ENCODE assay signal across 25 mouse cellular contexts in the genomic region with DNA sequence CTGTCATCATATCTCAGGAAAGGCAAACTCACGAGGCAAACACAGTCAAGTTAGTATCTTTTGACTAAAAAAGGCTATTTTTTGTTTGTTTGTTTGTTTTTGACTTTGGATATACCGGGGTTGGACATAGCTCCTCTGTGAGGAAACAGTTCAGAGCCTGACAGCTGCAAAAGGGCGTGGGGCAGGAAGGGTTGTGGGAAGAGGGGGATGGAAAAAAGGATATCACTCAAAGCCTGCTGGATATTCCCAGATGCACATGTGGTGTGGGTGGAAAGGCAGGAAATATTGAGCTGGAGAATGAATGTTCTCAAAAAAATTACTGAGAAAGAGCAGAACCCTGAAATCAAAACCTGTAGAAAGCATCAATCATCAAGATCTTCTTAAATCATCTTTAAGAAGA.
A peak's percentile ranks its signal among the peaks of the same experiment; 100 is the strongest.
DNase-seq lines count a peak whose midpoint lies in the region; ATAC-seq lines count a peak whose summit lies in the region.
"Had no signal": no experiment of that assay in that cellular context is flagged by ENCODE, and none has a peak within 500 bp of the region (broad histone marks: within the 10 kb centered on the region; RNA-seq: fewer than 3 reads in every experiment).

No protein-coding gene starts in this region.

- H3K4me1 ChIP-seq in heart, embryonic 11.5 days (ENCODE audit: control insufficient read depth, insufficient read depth, low read length) = no peaks in the 10 kb centered on the region
- no peaks in the 10 kb centered on the region for H3K4me1 ChIP-seq in hindbrain, embryonic 11.5 days (replicated peaks; ENCODE audit: control insufficient read depth, insufficient read depth, low read length)
- H3K4me1 ChIP-seq: embryonic facial prominence, embryonic 15.5 days; forebrain, embryonic 13.5 days; hindbrain, embryonic 13.5 days; lung, embryonic 15.5 days; megakaryocyte, embryonic 14.5 days; midbrain, embryonic 12.5 days; stomach, embryonic 15.5 days had no signal

- H3K4me2 ChIP-seq in heart, embryonic 11.5 days = no peak overlapping the region
- H3K4me2 ChIP-seq in hindbrain, embryonic 11.5 days (replicated peaks; ENCODE audit: low read depth, low read length) = no peak overlapping the region
- H3K4me2 ChIP-seq: embryonic facial prominence, embryonic 15.5 days; forebrain, embryonic 13.5 days; hindbrain, embryonic 13.5 days; lung, embryonic 15.5 days; midbrain, embryonic 12.5 days; stomach, embryonic 15.5 days had no signal

- H3K27ac ChIP-seq in heart, embryonic 11.5 days (ENCODE audit: low read depth, low read length) = no peak overlapping the region
- H3K27ac ChIP-seq in hindbrain, embryonic 11.5 days (ENCODE audit: low read depth, low read length) = no peak overlapping the region
- H3K27ac ChIP-seq: embryonic facial prominence, embryonic 15.5 days; forebrain, embryonic 13.5 days; hindbrain, embryonic 13.5 days; kidney, postnatal 0 days; liver, embryonic 14.5 days; lung, embryonic 15.5 days; midbrain, embryonic 12.5 days; stomach, embryonic 15.5 days had no signal

- no peaks in the 10 kb centered on the region for H3K27me3 ChIP-seq in heart, embryonic 11.5 days (ENCODE audit: control insufficient read depth, insufficient read depth, low read length)
- H3K27me3 ChIP-seq in hindbrain, embryonic 11.5 days (ENCODE audit: control insufficient read depth, insufficient read depth, low read length) = no peaks in the 10 kb centered on the region
- H3K27me3 ChIP-seq: embryonic facial prominence, embryonic 15.5 days; forebrain, embryonic 13.5 days; hindbrain, embryonic 13.5 days; lung, embryonic 15.5 days; megakaryocyte, embryonic 14.5 days; midbrain, embryonic 12.5 days; stomach, embryonic 15.5 days had no signal

- DNase-seq in heart, adult 18-20 months = peak; percentile 32 to 58
- peak; percentile 8 for DNase-seq in brain, adult 2 months (ENCODE audit: low read depth, low spot score)
- DNase-seq in gastrocnemius, postnatal 14 days = peak; percentile 41
- DNase-seq in heart, postnatal 14 days = peak; percentile 16 to 18
- DNase-seq in hindbrain, embryonic 11.5 days (ENCODE audit: low spot score) = no peak
- DNase-seq in layer of hippocampus, postnatal 14 days (ENCODE audit: low spot score in 2 of 2) = no peak
- no peak for DNase-seq in retina, postnatal 1 day
- DNase-seq: adrenal gland, postnatal 25 days; B cell, adult 2 months; cerebellum, adult 18-20 months; cerebellum, postnatal 10 days; layer of hippocampus, adult 9-11 months; liver; right cerebral cortex, postnatal 14 days had no signal

- WGBS in heart, embryonic 11.5 days (ENCODE audit: insufficient replicate concordance) = 56% methylated on average over 3 of the region's 3 CpGs
- 56% methylated on average over 3 of the region's 3 CpGs for WGBS in hindbrain, embryonic 11.5 days

- H3K4me3 ChIP-seq in heart, embryonic 11.5 days (ENCODE audit: low read depth, low read length) = no peak overlapping the region
- H3K4me3 ChIP-seq in hindbrain, embryonic 11.5 days (ENCODE audit: low read depth, low read length) = no peak overlapping the region
- H3K4me3 ChIP-seq: embryonic facial prominence, embryonic 15.5 days; forebrain, embryonic 13.5 days; hindbrain, embryonic 13.5 days; lung, embryonic 15.5 days; megakaryocyte, embryonic 14.5 days; midbrain, embryonic 12.5 days; stomach, embryonic 15.5 days had no signal

- intact Hi-C loops in gastrocnemius, postnatal 14 days (cut with DNase I; ENCODE audit: low total_unique reads) = no loop called here
- intact Hi-C loops in heart, postnatal 14 days (cut with DNase I) = no loop called here

- H3K9ac ChIP-seq in heart, embryonic 11.5 days (ENCODE audit: low read depth, low read length) = no peak overlapping the region
- no peak overlapping the region for H3K9ac ChIP-seq in hindbrain, embryonic 11.5 days (ENCODE audit: low read depth, low read length)
- H3K9ac ChIP-seq: embryonic facial prominence, embryonic 15.5 days; forebrain, embryonic 13.5 days; hindbrain, embryonic 13.5 days; liver, embryonic 14.5 days; lung, embryonic 15.5 days; midbrain, embryonic 12.5 days; stomach, embryonic 15.5 days had no signal

- H3K9me3 ChIP-seq in heart, embryonic 11.5 days (replicated peaks; ENCODE audit: control insufficient read depth, low read length) = no peaks in the 10 kb centered on the region
- H3K9me3 ChIP-seq in hindbrain, embryonic 11.5 days (ENCODE audit: control insufficient read depth, low read length) = no peaks in the 10 kb centered on the region
- H3K9me3 ChIP-seq: embryonic facial prominence, embryonic 15.5 days; forebrain, embryonic 13.5 days; hindbrain, embryonic 13.5 days; lung, embryonic 15.5 days; megakaryocyte, embryonic 14.5 days; midbrain, embryonic 12.5 days; stomach, embryonic 15.5 days had no signal

- ATAC-seq in heart, embryonic 11.5 days (replicated peaks; ENCODE audit: insufficient number of reproducible peaks, low FRiP score, low TSS enrichment) = no peak
- ATAC-seq in hindbrain, embryonic 11.5 days (ENCODE audit: low FRiP score) = no peak
- ATAC-seq: forebrain, embryonic 13.5 days; intestine, postnatal 0 days had no signal

- no peaks in the 10 kb centered on the region for H3K36me3 ChIP-seq in heart, embryonic 11.5 days (ENCODE audit: control insufficient read depth, insufficient read depth, low read length)
- no peaks in the 10 kb centered on the region for H3K36me3 ChIP-seq in hindbrain, embryonic 11.5 days (ENCODE audit: control insufficient read depth, insufficient read depth, low read length)
- H3K36me3 ChIP-seq: embryonic facial prominence, embryonic 15.5 days; hindbrain, embryonic 13.5 days; lung, embryonic 15.5 days; midbrain, embryonic 12.5 days; stomach, embryonic 15.5 days had no signal

Comparison
In these comparisons a context has a peak if more than half of its experiments do, and no peak if none do; other contexts are left out.
1. DNase-seq: peak in heart, adult 18-20 months (2 of 2), brain, adult 2 months (single experiment), gastrocnemius, postnatal 14 days (single experiment) and heart, postnatal 14 days (2 of 2); none in hindbrain, embryonic 11.5 days (single experiment), layer of hippocampus, postnatal 14 days (0 of 2) and retina, postnatal 1 day (single experiment).